Mouse (Mus musculus) adrenal gland, adult (tissue): ENCODE results near the gene Pde2a.

Source experiments
- DNase-seq, 2 experiments: peaks; one replicate each; pipeline ENCODE4 v3.0.0; 2022 to 2023; ENCODE audit warnings: low spot score in 1 of 2; ENCODE audit not compliant: inconsistent age in 2 of 2

The Pde2a gene

DNA sequence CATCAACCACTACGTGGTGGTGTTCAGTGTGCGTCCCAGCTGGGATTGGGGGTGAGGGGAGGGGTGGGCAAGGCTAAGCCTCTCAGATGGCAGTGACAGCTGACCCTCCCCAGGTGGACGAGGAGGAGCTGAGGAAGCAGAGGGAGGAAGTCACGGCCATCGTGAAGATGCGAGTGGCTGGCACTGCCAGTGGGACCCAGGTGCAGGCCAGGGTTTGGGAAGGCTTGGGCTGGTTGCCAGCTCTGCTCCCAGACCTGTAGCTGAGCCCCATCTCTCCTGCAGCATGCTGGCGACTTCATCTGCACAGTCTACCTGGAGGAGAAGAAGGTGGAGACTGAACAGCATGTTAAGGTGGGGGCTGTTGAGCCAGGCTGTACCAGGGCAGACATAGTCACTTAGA is 20.0 kb upstream of the Pde2a start:
- no peak for DNase-seq

DNA sequence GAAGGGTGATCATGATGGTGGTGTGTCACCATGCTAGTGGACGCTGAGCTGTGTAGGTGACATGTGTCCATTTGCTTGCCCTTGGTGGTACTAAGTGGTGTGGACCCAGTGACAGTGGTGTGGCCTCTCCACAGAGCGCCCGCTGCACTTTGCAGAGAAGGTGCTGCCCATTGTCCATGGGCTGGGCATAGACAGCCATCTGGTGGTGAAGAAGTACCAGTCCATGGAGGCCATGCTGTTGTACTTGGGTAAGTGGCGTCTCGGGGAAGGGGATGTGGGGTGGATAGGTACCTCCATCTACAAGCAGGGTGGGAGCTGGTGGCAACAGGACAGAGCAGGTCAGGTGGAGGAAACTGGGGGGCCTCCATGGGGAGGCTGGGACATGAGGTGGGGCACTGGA is 17.7 kb upstream of the Pde2a start:
- DNase-seq = no peak

DNA sequence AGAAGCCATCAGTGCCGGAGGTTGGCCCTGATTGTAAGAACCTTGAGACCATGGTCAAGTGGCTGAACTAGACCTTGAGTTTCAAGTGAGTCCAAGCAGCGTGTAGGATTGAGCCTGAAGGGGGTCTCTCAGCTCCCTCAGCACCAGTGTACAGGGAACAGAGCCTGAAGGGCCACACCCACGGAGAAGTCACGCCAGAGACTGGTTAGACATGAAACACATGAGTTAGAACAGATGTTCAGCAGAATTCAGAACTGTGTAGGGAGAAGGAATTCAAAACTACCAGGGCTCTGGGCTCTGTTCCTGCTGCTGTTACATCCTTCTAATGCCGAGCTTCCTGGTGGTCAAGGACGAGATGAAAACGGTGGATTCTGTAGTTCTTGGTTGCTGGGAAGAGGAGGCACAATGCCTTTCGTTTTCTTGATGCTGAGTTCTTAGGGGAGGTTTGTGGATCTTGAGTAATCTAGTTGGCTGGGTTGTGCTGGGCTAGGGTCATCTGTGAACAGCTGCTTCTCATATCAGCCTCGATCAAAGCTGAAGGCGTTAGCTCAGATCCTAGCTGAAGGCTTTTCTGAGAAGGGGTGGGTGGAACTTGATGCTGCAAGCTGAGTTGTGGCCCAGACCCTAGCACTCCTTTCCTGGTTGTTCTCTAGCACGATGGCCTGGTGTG is 11.1 kb upstream of the Pde2a start, which contains the start of gene Gm45837:
TSS of gene Gm45837 (plus strand) at position 620 of the 670 bp plus-strand sequence.
- no peak for DNase-seq

DNA sequence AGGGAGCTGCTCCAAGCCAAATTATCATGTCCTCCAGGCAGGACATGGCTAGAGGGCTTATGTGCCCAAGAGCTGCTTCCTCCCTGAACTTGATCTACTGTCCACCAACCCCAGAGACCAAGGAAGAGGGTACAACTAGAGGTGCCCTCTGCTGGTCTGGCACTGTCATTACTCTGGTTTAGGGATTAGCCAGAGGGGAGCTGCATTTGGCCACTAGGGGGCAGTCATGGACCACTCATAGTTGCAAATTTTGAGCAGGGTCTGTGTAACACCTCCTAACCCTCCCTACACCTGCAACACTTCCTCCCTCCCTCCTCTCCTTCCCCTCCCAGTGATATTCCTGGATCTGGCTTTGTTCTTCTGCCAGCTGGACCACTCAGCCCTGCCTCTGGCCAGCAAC is 8.7 kb upstream of the Pde2a start:
- peak; percentile 82 to 95 for DNase-seq

DNA sequence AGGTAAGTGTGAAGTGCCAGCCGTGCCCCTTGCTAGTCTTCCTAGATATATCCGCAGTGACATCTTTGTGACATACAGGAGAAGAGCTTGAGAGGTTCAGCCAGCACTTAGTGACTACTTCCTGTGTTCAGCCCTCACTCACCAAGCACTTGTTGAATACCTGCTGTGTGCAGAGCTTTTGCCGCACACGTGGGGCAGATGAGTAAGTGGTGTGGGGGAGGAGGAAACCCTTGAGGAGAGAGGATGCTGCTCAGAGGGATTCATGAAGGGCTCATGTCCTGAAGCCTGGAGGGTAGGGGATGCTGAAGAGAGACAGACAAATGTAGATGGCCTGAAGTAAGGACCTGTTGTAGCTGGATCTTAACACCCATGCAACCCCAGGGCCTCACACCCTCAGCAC is 7.3 kb upstream of the Pde2a start:
- DNase-seq = no peak

DNA sequence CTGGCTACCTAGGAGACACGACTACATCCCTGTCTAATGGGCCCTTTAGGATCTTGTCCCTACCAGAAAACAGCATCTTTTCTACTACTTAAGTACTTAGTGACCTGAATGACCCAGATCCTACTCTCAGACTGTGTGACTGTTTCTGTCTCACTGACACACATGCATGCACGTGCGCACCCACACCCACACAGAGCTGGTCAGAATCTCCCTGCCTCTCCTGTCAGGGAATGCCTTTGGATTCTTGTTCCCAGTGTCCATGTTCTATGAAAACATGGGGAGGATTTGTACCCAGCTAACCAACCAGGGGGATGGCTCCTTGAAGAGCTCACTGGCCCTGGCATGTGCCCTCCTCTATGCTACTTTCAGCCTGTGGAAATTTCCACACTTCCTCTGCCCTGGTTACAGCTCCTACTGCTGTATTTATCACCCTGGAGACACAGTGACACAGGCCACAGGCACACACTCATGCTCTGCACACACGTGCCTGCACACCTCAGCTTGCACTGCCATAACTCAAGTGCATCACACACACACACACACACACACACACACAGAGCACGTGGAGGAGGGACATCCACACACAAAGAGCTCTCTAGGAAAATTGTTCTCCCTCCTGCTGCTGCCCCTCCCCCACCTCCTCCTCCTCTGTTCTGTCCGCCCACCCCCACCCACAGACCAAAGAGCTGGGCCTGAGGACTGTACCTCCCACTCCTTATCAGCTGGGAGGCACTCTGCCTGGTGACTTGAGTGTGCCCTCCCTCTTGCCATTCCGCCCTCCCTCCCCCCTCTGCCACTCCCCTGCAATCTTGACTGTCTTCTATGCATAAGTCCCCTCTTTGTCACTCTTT is 6.6 kb upstream of the Pde2a start:
- DNase-seq = peak; percentile 31 to 63

DNA sequence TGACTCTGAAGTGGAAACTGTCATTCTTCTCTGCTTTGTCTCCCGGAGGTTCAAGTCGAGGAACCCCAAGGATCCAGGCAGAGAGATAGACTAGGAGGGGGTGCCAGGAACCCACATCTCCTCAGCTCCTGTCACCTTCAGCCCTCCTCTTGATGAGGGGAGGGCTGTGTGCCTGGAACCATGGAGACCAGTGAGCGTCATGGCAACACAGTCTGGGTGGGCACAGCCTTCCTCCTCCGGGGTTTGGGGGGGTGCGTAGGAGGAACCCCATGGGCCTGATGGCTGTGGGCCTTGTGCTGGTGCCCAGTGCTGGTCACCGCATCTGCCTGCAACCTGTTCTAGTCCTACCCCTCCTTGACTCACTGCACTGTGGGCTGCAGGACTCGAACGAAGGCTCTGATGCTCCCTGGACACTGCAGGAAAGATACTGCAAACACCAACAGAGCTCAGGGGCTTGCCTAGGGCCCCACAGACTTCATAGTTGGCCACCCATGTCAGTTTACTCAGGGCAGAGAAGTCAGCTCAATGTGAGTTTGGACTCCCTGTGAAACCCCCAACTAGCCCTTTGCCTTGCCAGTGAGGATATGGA is 5.9 kb upstream of the Pde2a start:
- no peak for DNase-seq

DNA sequence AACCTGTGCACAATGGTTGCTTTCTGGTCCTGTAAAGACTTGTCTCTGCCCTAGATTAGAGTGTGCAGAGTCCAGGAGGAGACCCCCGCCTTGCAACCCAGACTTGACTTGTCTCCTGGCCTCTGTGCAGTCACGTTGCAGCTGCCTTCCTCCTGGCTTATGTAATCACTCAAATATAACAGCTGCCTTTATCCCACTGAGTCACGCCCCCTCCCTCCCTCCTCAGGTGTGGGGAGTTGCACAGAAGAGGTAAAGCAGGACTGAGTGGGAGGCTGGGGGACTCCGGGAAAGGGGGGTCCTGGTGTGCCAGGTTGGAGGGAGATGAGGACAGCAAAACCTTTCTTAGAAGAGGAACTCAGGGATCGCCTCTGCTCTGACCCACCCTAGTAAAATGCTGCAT is 5.1 kb upstream of the Pde2a start:
- DNase-seq = no peak

DNA sequence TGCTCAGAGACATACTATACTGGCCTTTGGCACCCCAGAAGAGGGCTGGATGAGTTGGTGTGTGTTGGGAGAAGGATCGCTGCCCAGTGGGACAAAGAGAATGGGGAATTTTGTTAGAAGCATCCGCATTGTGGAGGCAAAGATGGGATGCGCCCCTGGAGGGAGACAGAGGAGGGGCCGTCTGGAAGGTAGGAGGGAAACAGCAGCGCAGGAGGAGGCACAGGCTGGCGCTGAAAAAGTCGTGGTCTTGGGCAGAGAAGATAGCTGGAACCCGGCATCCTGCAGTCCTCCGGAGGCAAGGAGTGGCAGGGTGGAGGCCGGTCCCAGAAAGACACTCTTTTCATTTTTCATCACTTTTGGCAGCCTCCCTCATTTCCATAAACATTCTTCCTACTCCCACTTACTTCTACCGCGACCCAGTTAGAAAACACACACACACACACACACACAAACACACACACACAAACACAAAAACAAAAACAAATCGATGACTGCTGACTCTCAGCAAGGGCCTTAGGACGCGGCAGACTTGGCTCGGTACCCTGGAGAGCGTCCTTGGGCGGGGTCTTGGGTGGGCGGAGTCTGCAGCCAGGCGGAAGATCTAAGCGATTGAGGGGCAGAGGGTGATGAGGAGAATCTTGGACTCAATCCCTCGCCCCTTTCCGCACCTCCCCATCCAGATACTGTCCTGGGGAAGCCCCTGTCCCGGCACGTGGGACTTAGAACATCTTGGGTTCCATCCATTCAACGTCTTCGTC is 2.3 kb upstream of the Pde2a start:
- no peak for DNase-seq

DNA sequence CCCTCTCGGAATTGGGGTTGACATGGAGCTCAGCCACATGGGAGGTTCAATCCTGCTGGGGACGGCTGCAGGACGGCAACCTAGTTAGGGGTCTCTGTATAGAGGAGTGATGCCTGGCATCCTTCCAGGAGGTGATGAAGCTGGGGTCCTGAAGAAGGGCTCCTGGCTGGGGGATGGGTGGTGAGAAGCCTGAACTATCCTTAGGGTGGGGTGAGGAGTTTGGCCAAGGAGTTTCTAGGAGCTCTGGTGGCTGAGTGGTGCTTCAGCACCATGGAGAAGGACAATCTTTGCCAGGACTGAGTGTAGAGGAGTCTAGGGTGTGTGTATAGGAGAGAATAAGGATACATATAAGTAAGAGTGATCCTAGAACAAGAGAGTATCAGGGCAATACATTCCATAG is 578 bp downstream of the Pde2a start:
- DNase-seq = peak in 1 of 2 experiments; percentile 59

DNA sequence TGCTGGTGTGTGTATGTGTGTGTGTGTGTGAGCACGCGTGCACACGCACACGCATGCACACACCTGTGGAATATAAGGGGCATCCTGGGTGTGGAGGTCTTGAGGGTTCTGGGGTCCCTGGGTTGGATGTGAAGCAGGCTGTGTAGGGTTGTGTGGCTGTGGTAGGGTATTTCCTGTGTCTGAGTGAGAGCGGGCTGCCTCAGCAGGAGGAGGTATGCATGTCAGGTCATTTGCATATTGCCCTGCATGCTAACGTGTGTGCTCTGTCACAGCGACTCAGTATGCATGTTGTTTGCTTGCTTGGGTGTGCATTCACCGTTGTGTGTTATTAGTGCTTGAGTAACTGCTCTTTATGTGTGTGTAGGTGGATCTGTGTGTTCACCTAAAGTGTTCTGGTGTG is 1.2 kb downstream of the Pde2a start:
- no peak for DNase-seq

DNA sequence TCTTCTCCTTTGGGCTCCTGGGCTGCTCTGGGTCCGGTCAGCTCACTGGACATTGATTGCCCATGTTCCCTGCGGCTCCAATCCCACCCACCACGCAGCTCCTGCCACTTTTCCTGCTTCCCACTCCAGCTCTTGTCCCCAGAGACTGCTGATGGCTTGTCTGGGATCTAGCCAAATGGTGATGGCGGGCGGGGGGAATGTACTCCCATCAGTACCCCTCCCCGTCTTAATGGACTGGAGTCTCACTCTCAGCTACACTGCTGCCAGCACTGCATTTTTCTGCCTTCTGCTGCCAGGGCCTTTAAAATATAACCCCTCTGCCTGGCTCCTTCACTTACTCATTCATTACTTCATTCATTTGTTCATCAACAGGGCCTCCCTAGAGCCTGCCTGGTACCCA is 2.5 kb downstream of the Pde2a start:
- DNase-seq = no peak

DNA sequence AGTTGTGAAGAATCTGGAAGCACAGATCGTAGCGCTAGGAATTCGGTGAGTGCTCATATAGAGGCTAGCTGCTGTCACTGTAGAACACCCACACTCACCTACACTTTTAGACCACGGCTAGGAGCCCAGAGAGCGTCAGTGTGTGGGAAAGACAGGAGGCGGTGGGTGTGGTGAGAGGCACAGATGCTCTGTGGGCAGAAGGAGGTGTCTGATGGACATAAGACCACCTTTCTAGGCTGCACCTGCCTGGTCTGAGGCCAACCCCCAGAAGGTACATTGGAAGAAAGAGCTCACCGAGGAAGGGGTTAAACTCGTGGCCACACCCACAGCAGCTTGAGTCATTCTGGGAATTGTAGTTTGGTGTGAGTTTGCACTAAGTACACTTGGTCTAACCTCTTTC is 5.2 kb downstream of the Pde2a start:
- DNase-seq = no peak

DNA sequence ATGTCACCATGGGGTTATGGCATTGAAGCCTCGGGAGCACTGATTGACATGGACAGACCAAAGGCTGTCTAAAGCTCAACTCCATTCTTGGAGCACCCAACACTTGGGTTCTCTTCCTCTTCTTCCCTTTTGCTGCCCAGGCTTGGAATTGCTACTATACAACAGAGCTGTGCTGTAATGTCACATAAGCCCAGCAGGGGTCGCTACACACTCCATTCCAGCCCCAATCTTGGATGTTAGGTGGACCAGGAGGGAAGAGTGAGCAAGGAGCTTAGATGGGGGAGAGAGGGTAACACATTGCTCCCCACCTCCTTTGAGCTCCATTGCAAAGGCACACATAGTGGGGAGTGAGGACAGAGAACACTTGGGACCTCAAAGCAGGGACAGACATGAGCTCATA is 6.2 kb downstream of the Pde2a start:
- peak in 1 of 2 experiments; percentile 83 for DNase-seq

DNA sequence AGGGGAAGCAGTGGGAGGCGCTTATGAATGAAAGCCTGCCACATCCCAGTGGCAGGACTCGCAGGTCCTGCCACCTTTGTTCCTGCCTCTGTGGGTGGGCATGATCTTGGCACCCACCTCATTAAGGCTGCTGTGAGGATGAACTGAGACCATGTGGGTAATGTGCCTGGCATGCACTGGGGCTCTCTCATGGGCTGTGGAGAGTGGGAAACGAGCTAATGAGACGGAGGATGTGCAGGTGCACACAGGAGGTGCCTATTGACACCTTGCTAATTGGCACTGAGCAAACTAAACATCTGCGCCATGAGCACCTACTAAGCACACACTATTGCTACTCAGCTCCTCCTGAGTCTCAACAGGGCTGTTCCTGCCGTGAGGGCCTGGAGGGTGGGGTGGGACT is 13.5 kb downstream of the Pde2a start:
- no peak for DNase-seq

DNA sequence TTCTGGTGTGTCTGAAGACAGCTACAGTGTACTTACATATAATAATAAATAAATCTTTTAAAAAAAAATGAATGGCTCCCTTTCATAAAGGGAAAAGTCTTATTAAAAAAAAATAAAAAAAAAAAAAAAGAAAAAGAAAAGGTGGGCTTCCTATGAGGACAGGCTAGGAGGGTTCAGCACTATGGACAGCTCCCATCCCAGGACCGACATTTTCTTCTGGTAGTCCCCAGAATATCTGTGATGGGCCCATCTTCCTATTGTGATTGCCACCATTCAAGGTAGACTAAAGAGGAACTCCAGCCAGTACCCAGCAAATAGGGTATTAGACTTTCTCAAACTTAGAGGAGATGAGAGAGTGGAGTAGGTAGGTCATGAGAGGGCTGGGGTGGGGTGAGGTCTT is 16.4 kb downstream of the Pde2a start:
- DNase-seq = no peak

DNA sequence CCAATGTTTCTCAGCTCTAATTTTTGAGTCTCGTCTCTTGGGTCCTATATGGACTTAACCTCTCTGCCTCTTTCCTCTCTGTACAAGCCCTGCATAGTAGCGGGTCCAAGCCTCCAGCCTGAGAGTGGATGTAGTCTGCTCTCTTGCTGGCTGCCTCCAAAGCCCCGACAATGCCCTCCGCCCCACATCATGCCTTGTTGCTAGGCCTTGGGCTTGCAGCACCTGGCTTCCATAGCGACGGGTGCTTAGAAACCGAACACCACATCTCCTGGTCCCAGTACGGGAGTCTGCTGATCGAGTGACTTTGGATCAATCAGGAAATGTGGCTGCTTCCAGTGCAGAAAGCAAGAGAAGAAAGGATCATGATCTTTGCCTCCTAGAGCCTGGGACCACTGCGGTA is 21.6 kb downstream of the Pde2a start:
- no peak for DNase-seq

DNA sequence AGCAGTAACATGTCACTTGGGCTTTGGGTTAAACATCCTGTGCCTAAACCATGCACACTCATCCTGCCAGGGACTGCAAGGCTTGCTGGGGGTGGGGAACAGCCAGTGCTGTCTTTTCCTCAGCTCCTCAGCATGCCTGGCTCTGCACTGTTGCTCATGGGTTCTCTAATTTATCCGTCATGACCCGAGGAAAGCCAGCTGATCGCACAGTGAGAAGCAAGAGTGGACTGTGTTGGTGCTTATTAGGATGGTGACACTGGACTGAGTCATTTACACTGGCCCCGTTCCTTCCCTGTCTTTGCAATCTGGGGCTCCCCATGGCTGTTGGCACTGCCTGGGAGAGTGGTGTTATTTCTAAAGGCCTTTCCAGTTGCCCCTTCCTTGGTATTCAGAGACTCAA is 22.7 kb downstream of the Pde2a start:
- DNase-seq = no peak

DNA sequence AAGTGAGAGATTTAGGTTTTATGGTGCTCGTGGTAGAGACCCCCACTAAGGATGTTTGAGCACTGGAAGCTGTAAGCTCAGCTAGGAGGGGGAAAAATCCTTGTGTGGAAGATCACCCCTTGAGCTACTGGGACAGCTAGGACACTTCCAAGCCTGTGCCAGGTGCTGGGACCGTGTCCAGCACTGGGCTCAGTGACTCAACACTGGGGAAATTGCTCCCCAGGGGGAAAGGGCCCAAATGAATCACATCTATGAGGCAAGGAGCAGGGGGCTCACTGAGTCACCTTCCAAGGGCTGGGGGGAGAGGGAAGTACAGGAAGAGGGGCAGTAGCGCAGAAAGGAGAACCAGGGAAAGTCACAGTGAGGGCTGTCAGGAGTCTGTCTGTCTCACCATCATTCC is 28.4 kb downstream of the Pde2a start:
- DNase-seq = peak; percentile 56 to 79

DNA sequence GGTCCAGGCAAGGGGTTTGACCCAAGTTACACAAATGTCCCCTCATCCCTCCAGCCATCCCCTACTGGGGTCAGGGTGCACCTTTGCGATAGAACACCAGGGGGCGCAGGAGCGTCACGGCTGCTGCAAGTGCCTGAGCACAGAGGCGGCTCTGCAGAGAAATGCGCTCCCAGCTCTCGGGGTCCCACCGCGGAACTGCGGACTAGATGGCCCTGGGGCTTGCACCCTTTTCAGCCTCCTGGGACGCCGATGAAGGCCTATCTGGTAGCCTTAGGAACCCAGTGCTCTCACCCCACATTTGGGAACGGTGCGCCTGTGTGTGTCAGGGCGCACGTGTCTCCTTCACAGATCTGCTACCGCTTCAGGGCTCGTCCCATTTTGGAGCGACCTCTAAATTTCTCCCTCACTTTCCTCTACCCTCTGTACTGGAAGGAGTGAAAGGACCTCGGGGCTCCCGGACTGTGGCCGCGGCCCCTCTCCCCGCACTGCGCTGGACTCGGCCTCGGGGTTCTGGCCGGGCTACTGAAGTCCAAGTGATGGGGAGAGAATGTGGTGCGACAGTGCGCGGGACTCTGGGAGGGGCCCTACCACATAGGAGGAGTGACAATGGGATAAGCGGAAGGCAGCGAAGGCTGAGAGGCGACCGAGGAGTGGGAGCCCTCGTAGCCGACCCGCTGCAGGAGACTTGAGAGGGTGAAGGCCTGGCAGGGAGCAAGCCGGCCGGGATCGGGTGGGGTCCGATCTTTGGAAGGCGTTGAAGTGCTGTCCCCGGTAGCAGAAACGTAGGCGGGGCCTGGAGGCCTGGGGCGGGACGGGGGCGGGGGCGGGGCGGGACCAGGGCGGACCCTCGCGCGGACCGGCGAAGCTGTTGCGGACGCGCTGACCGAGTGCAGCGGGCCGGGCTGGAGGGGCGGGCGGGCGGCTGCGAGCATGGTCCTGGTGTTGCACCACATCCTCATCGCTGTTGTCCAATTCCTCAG is 29.2 kb downstream of the Pde2a start:
- DNase-seq = peak; percentile 89 to 98
